Mouse (Mus musculus) thymus, postnatal 10 days (tissue): ENCODE results near the gene Morc1.

Source experiments
- DNase-seq, 2 experiments: peaks; one replicate each; pipeline ENCODE4 v3.0.0; 2021; ENCODE audit warnings: low spot score in 2 of 2

Gene Morc1

DNA sequence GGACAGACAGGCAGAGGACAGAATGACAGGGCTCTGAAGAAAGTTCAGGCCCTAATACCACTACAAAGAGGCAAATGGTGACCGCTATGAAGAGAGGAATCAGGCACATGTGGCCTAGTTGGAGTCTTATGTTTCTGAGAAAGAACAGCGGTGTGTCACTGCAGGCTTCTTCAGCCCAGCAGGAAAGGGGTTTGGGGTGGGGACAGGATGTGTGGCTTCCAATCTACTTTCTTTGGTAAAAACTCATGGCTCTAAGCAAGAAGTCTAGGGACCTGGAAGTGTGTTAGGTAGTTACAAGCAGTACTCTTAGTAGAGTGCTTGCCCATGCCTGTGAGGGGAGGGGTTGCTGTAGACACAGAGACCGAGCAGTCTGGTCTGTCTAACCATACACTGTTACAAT, 196.3 kb downstream of the Morc1 start:
- peak; percentile 13 to 35 for DNase-seq

GRCm38 (mm10) chr16:48629710-48630109, 198.7 kb downstream of the Morc1 start:
- no peak for DNase-seq

DNA sequence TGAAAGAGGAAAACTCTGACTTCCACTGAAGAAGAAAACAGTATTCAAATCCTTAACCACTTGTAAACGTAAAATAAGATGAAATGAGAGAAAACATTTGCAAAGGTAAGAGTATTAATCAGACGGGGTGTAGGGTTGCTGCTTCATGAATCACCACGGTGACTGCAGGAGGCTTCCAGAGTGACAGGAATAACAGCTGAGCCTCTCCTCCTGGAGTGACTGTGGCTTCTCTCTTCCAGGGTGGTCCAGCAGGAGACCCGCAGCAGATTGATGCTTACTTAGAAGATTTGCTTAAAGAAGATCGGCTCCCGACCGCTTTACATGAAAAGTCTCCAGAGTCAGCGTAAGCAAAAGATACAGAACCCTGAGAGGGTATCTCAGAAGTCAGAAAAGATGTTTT, 199.4 kb downstream of the Morc1 start:
- no peak for DNase-seq

GRCm38 (mm10) chr16:48632351-48632750, 201.3 kb downstream of the Morc1 start:
- DNase-seq = no peak

DNA sequence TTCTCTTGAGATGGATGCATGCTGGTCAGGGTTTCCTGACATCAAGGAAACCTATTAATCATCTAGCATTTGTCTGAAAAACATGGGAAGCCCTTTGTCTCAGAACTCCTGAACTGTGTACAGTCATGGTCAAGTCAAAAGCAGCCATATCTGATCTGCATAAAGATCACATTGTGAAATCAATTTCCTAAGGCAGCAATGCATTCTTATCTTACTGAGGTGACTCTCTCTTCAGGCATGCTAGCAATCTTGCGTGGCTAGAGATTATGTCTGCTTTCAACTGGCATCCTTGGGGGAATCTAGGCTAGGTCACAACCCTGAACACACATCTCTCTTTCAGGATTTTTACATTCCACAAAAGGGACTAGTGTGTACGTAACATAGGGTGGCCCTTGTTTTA, 215.2 kb downstream of the Morc1 start:
- DNase-seq = no peak

- DNase-seq = no peak
Observed at GRCm38 (mm10) chr16:48671696-48672095, 240.7 kb downstream of the Morc1 start.

DNA sequence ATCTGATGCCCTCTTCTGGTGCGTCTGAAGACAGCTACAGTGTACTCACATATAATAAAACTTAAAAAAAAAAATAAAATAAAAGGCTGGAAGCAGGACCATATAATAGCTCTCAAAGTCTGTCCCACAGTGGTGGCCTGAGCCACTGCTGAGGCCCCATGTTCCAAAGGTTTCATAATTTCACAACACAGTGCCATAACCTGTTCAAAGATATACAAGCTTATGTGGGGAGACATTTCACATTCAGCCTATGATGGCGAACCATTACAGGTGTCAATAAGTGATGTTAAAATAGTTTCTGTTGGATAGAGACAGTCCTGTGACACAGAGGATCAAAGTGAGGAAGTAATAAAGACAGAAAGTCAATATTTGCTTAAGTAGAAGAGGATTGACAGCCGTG, 241.6 kb downstream of the Morc1 start:
- DNase-seq = no peak

DNA sequence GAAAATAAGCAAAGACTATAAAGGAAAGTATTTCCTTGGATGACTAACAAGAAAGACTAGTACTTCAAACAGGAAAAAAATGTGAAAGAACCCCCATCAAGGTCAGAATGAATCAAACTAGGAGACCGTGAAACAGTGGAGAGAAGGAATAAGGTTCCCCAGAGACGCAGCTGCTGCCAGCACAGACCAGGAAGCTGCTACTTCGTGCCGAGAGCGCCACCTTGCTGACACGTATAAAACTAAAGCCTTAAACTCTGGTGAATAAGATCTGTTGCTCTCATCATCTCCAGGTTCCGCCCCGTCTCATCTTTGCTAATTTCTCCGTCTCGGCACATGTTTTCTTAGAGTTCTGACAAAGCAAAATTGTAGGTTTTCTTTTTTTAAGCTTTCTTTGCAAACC, 244.6 kb downstream of the Morc1 start:
- peak; percentile 71 to 88 for DNase-seq

DNA sequence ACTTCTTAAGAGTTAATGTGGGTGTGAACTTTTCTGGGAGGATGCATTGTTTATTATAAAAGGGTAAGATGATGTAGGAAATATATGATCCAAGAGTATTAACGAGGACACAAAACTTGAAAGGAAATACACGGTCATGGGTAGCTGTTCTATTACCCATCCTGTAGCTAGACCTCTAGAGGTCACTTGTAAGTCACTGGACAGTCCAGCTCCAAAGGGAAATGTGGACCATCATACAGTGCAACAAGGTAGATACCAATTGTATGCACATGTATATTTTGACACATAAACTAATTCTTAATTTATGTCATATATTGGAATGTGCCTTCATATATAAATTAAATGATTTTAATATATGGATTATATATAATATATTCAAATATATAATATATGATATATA, 245.2 kb downstream of the Morc1 start:
- DNase-seq = no peak

DNA sequence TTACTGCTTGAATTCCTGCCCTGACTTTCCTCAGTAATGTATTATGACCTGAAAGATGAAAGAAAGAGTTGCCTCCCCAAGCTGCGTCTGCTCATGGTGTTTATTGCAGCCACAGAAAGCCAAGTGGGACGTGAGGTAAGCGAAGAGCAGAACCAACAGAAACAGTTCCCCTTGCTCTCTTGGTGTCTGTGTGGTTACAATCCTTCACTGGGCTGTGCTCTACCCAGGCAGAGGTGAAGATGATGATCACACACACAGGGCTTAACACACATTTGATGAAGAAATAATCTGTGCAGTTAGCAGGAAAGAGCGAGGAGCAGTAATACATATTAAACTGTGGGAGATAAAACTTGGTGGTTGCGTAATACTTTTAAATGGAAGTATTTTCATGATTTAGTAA, 246.3 kb downstream of the Morc1 start:
- no peak for DNase-seq

- DNase-seq = no peak
Observed at GRCm38 (mm10) chr16:48678029-48678428, 247.0 kb downstream of the Morc1 start.
